Mouse (Mus musculus): Measurements from ENCODE around the gene Nts. TPM values are rescaled to one million over a fixed set of nuclear protein-coding genes. Genes with fewer than 3 reads are reported as not detected.

Nts gene
- total and polyA plus RNA-seq, 3 experiments = 0.13 TPM; not detected in 2

DNA sequence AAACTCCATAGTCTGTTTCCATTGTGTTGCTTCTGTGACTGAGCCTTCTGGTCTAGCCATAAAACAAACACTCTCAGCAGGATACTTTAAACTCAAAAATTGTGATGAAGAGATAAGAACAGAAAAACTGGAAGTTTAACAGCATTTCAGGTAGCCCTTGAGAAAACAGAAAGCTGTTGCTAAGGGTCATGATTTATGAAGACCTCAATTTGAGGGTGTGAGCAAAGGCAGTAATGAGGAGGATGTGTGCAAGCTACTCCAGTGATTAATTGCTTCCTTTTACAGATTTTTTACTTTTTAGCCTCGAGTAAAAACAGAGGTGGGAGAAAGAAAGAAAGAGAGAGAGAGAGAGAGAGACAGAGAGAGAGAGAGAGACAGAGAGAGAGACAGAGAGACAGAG is 23.9 kb upstream of the Nts start:
- no peak for DNase-seq (ENCODE audit: extremely low read depth)
- dilution Hi-C loops (cut with MboI; ENCODE audit: extremely low pct_ligation_motif_present, extremely low pct_unique_long_range_greater_than_20kb, low sequenced_read_pairs) = no loop called here

GRCm38 (mm10) chr10:102511807-102512461 is 21.6 kb upstream of the Nts start, which contains the start of gene Rassf9:
Gene Rassf9, plus strand, starts transcription at chr10:102512222.
- in situ Hi-C loops (cut with MboI; ENCODE audit: low pct_ligation_motif_present, low pct_unique_long_range_greater_than_20kb, low sequenced_read_pairs) = no loop called here
- dilution Hi-C loops (cut with MboI; ENCODE audit: extremely low pct_ligation_motif_present, extremely low pct_unique_long_range_greater_than_20kb, low sequenced_read_pairs) = no loop called here
- Histone ChIP-seq H3K36me3 (replicated peaks in 1 of 2; ENCODE audit: control insufficient read depth in 1 of 2, insufficient read depth in 1 of 2, low read length in 1 of 2) (no peaks in the 10 kb centered on the region), H3K9me3 (replicated peaks; ENCODE audit: low read length) (peaks cover 27% of the 10 kb centered on the region), H3K27me3 (replicated peaks) (no peaks in the 10 kb centered on the region), H3K9ac (ENCODE audit: insufficient read depth, low read depth) (no peak within 1 kb of the TSS), H3K79me2 (replicated peaks; ENCODE audit: control insufficient read depth, extremely low read depth, insufficient read depth, poor library complexity, severe bottlenecking) (no peaks in the 10 kb centered on the region), H3K4me3 (replicated peaks in 1 of 3; ENCODE audit: low read depth in 2 of 3, low read length in 2 of 3, poor library complexity in 1 of 3) (no peak within 1 kb of the TSS), H3K4me2 (ENCODE audit: insufficient read depth, low read depth, poor library complexity, severe bottlenecking) (no peak within 1 kb of the TSS), H3K4me1 (ENCODE audit: control insufficient read depth in 1 of 2, insufficient read depth in 2 of 2) (no peaks in the 10 kb centered on the region), H3K27ac (ENCODE audit: insufficient read depth, low read depth) (no peak within 1 kb of the TSS)
- no peak for TF ChIP-seq ZMIZ1 (IDR thresholded peaks at IDR 0.05; ENCODE audit: low read depth, low read length)
- TF ChIP-seq MEF2A (IDR thresholded peaks at IDR 0.05; ENCODE audit: borderline replicate concordance, low read depth, low read length) = no peak
- no peak for TF ChIP-seq HCFC1 (IDR thresholded peaks at IDR 0.05; ENCODE audit: low read depth, low read length)
- TF ChIP-seq POLR2A (IDR thresholded peaks at IDR 0.05; ENCODE audit: low read depth, low read length) = no peak
- TF ChIP-seq MAFK (IDR thresholded peaks at IDR 0.05; ENCODE audit: insufficient replicate concordance, low read length) = no peak
- TF ChIP-seq CTCF (conservative IDR thresholded peaks at IDR 0.05 in 1 of 2, IDR thresholded peaks at IDR 0.05 in 1 of 2; ENCODE audit: low read depth in 2 of 2, low read length in 2 of 2) = no peak
- TF ChIP-seq ZC3H11A (IDR thresholded peaks at IDR 0.05; ENCODE audit: low read depth, low read length) = no peak
- TF ChIP-seq IRF4 (IDR thresholded peaks at IDR 0.05; ENCODE audit: low read depth, low read length) = no peak
- no peak for TF ChIP-seq JUN (IDR thresholded peaks at IDR 0.05; ENCODE audit: insufficient read depth, low read depth, low read length)
- no peak for TF ChIP-seq RAD21 (IDR thresholded peaks at IDR 0.05; ENCODE audit: low read depth, low read length)
- no peak for TF ChIP-seq POLR2AphosphoS2 (IDR thresholded peaks at IDR 0.05; ENCODE audit: low read depth, low read length)
- no peak for TF ChIP-seq ZNF384 (IDR thresholded peaks at IDR 0.05; ENCODE audit: low read depth, low read length)
- no peak for TF ChIP-seq ETS1 (conservative IDR thresholded peaks at IDR 0.05; ENCODE audit: low read depth, low read length)
- no peak for TF ChIP-seq UBTF (IDR thresholded peaks at IDR 0.05; ENCODE audit: low read depth, low read length)
- no peak for TF ChIP-seq BHLHE40 (IDR thresholded peaks at IDR 0.05; ENCODE audit: low read depth, low read length)
- TF ChIP-seq SIN3A (IDR thresholded peaks at IDR 0.05; ENCODE audit: low read length) = no peak
- TF ChIP-seq E2F4 (IDR thresholded peaks at IDR 0.05; ENCODE audit: insufficient replicate concordance, low read depth, low read length) = no peak
- TF ChIP-seq TCF12 (IDR thresholded peaks at IDR 0.05; ENCODE audit: low read depth, low read length) = no peak
- TF ChIP-seq EP300 (IDR thresholded peaks at IDR 0.05; ENCODE audit: low read length) = no peak
- no peak for TF ChIP-seq MXI1 (IDR thresholded peaks at IDR 0.05; ENCODE audit: low read depth, low read length)
- DNase-seq (ENCODE audit: extremely low read depth) = no peak

More for the DNA sequence above, 23.9 kb upstream of the Nts start:
- Histone ChIP-seq H3K36me3 (replicated peaks in 1 of 2; ENCODE audit: control insufficient read depth in 1 of 2, insufficient read depth in 1 of 2, low read length in 1 of 2) (no peaks in the 10 kb centered on the region), H3K4me3 (replicated peaks in 1 of 3; ENCODE audit: low read depth in 2 of 3, low read length in 2 of 3, poor library complexity in 1 of 3) (no peak overlapping the region), H3K4me2 (ENCODE audit: insufficient read depth, low read depth, poor library complexity, severe bottlenecking) (no peak overlapping the region), H3K27ac (ENCODE audit: insufficient read depth, low read depth) (no peak overlapping the region), H3K27me3 (replicated peaks) (no peaks in the 10 kb centered on the region), H3K9me3 (replicated peaks; ENCODE audit: low read length) (peaks cover 23% of the 10 kb centered on the region), H3K9ac (ENCODE audit: insufficient read depth, low read depth) (no peak overlapping the region), H3K79me2 (replicated peaks; ENCODE audit: control insufficient read depth, extremely low read depth, insufficient read depth, poor library complexity, severe bottlenecking) (no peaks in the 10 kb centered on the region), H3K4me1 (ENCODE audit: control insufficient read depth in 1 of 2, insufficient read depth in 2 of 2) (no peaks in the 10 kb centered on the region)
- TF ChIP-seq NRF1 (IDR thresholded peaks at IDR 0.05; ENCODE audit: low read depth, low read length) (no peak), POLR2AphosphoS2 (IDR thresholded peaks at IDR 0.05; ENCODE audit: low read depth, low read length) (no peak), HCFC1 (IDR thresholded peaks at IDR 0.05; ENCODE audit: low read depth, low read length) (no peak), MYC (IDR thresholded peaks at IDR 0.05; ENCODE audit: low read depth, low read length) (no peak), MEF2A (IDR thresholded peaks at IDR 0.05; ENCODE audit: borderline replicate concordance, low read depth, low read length) (no peak), JUND (conservative IDR thresholded peaks at IDR 0.05; ENCODE audit: low read depth, low read length) (no peak), TBP (conservative IDR thresholded peaks at IDR 0.05; ENCODE audit: low read depth, low read length) (no peak), POLR2A (IDR thresholded peaks at IDR 0.05; ENCODE audit: low read depth, low read length) (no peak), UBTF (IDR thresholded peaks at IDR 0.05; ENCODE audit: low read depth, low read length) (no peak), ZMIZ1 (IDR thresholded peaks at IDR 0.05; ENCODE audit: low read depth, low read length) (no peak), USF1 (IDR thresholded peaks at IDR 0.05; ENCODE audit: low read depth, low read length) (no peak), ZNF384 (IDR thresholded peaks at IDR 0.05; ENCODE audit: low read depth, low read length) (no peak), NELFE (IDR thresholded peaks at IDR 0.05; ENCODE audit: low read depth, low read length) (no peak), JUN (IDR thresholded peaks at IDR 0.05; ENCODE audit: insufficient read depth, low read depth, low read length) (no peak), KAT2A (IDR thresholded peaks at IDR 0.05; ENCODE audit: insufficient replicate concordance, low read length) (no peak), ZC3H11A (IDR thresholded peaks at IDR 0.05; ENCODE audit: low read depth, low read length) (no peak), MAZ (IDR thresholded peaks at IDR 0.05; ENCODE audit: low read depth, low read length) (no peak), CTCF (conservative IDR thresholded peaks at IDR 0.05 in 1 of 2, IDR thresholded peaks at IDR 0.05 in 1 of 2; ENCODE audit: low read depth in 2 of 2, low read length in 2 of 2) (no peak), BHLHE40 (IDR thresholded peaks at IDR 0.05; ENCODE audit: low read depth, low read length) (no peak)
- in situ Hi-C loops (cut with MboI; ENCODE audit: low pct_ligation_motif_present, low pct_unique_long_range_greater_than_20kb, low sequenced_read_pairs) = no loop called here

Data from CH12.LX (cell line).